Mouse (Mus musculus): ENCODE results near the gene Sort1.

The Sort1 gene

DNA sequence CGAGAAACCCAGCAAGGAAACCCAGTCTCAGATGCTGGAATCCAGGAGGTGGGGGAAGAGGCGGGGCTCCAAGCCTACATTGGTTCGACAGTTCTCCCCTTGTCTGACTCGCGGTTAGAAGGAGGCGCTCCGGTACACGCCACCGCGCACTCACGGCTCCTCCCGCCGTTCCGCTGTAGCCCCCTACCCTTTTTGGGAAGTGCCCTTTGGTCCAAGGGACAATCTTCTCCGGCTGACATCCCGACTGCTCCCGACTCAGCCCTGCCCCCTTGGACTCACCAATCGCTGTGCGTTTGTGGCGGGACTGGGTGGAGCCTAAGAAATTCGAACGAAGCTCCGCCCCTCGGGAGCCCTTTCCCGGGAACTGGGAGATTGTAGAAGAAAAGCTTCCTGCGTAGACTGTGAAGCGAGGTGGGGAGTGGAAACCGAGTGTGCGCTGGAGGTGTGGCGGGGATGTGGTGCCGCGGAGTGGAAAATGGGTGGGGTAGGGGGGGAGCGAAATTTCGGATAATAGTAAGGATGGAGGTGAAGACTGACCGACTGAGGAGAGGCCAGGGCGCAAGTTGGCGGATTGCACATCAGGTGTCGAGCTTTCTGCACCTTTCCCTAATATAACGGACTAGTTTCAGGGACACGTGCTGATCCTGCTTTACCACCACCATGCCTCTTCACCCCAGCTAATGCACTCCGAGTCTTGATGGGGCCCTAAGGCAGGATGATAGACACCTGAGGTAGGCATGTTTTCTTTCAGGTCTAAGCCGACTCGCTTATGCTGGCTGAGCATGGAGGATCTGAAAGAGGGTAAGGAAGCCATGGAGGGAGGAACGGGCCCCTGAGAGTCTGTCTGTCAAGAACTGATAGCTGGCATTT is 99.8 kb downstream of the Sort1 start, which contains the start of gene Psrc1:
Gene Psrc1 (plus strand): TSS at position 355 of the 870 bp plus-strand sequence.
- peak; percentile 92 for DNase-seq (ENCODE audit: low read depth, low spot score)

DNA sequence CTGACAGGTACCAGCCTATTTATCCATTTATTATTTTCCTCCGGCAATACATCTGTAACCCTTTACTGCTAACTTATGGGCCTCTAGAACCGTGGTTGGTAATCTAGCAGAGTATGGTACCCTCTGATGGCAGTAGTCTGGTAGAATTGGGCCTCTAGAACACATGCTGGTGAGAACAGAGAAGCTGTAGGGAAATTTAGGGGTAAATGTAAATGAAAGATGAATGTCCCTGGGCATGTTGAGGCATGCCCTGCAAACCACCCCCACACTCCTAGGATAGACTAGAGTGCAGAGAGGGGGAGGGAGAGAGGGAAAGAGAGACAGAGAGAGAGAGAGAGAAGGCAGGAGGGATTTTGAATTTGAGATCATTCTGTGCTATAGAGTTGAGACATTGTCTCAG is 100.5 kb downstream of the Sort1 start:
- DNase-seq (ENCODE audit: low read depth, low spot score), result peak; percentile 26

DNA sequence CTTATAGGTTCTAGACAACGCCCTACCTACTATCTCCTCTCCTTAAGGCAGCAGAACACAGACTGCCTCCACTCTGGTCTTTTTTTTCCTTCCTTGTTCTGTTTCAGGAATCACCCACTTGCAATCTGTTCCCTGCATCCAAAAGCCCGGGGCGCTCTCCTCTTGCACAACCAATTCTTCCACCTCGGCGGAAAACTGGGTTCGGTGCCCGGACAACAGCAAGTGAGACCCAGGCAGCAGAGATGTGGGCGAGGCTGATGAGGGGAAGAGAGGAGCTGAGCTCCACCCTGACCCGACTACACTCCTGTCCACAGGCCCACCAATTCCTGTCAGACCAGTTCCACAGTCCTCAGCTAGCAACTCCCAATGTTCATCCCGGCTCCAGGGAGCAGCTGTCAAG is 102.3 kb downstream of the Sort1 start:
- DNase-seq (ENCODE audit: low read depth, low spot score), result no peak

DNA sequence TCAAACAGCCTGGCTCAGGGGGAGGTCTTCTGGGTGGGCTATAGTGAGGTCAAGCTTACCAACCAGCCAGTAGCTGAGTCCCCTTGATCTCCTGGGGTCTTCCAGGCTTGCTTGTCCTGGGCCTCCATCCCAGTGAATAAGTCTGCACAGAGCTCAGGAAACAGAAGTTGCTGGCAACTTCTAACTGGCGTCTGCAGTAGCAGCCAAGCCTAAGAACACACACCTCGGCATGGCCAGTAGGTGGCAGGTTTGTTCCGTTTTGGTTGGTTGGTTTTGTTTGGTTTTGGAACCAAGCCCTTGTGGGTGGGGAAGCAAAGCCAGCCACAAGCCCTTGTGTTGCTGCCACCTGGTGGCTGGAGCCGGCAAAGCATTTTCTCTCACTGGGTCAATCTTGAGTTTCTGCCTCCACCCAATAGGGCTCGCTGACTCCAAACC is 105.2 kb downstream of the Sort1 start:
- peak; percentile 99 for DNase-seq (ENCODE audit: low read depth, low spot score)

DNA sequence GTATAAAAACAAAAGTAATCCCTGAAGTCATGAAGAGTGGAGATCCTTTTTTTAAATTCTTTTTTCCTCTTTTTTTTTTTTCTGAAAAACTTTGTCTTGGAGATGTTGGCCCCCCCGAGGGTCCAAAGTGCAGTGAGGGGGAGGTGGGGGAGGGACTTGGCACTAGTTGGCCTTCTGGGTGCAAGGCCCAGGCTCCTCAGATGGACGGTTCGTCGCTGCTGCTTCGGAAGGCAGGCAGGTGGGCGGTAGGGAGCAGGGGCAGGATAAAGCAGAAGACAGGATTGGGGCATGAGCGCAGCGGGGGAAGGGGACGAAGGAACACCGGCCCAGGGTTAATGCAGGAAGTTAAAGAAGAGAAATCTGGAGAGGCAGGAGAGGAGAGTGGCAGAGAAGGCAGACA is 108.4 kb downstream of the Sort1 start:
- no peak for DNase-seq (ENCODE audit: low read depth, low spot score)

DNA sequence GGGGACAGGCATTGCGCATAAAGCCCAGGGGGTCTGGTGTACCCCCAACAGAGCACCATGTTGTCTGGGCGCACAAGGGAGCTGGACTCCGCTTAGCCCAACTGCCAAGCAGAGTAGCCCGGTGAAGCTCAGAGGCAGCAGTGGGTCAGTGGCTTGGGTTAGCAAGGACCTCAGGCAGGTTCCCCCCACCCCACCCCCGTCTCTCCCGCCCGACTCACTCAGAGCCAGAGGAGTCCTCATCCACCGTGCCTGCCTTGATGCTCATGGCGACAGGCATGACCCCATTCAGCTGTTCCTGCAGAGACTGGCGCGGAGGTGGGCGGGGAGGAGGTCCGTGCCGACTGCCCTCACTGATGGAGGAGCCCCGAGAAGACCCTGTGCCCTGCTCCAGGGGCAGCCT is 108.9 kb downstream of the Sort1 start:
- no peak for DNase-seq (ENCODE audit: low read depth, low spot score)

DNA sequence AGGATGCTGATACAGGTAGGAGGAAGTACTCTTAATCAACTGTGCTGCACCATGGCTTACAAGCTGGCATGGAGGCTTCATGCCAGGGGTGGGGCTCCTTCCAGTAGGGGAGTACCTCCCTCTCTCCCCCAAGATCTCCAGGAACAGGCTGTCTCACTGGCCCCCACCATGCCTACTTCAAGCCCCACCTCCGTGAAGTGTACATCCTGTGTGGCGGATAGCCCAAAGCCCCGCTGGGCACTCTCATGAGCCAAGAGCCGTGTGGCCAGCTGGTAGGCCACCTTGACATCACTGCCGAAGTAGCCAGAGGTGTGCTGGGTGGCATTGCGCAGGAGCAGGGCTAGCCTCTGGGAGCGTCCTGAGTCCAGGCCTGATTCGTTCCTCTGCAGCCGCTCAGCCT is 114.4 kb downstream of the Sort1 start:
- DNase-seq (ENCODE audit: low read depth, low spot score), result no peak

DNA sequence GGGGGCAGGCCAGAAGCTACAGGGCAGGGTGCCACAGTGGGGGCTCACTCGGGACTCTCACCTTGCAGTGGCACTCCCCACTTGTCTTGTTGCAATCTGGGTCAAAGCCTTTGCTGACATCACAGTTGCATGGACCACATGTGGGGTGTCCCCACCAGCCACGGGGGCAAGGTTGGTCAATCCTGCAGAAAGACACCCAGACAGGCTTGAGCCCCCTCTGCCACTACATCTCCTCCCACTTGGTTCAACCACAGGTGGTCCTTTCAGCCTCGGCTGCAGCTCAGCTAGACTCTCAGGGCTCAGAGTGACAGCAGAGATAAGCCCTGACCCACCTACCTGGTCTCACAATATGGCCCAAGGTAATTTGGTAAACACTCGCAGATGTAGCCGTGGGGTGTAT is 116.6 kb downstream of the Sort1 start:
- no peak for DNase-seq (ENCODE audit: low read depth, low spot score)

DNA sequence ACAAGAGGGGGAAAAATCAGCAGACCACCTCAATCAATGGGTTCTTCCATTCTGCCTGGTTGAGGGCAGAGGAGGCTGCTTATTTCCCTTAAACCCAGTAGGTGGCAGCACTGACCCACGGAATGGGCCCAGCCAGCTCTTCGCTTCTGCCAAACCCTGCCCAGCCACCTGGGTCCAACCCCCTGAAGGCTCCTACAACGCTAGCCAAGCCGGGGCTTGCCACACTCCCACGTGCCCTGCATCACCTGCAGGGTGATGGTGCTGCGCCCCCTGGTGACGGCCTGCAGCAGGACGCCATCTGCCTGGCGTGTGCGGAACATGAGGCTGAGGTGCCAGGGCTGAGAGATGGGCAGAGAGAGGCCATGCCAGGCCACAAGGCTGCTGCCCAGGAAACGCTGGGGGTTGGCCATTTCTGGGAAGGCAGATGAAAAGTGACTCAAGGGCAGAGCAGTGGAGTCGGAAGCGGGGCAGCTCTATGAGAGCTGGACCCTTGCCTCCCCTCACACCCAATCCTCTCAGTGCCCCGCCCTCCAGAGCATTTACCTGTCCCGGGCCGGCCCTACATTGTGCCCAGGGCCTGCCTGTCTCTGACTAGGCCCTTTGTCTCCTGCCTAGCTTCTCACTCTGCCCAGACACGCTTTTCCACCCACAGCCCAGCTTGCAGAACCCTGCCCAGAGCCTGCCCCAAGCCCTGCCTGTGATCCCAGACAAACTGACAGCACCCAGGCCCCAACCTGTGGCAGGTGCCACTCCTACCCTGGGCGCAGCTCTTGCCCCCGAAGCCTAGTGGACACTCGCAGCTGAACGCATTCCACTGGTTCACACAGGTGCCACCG is 118.0 kb downstream of the Sort1 start:
- DNase-seq (ENCODE audit: low read depth, low spot score), result peak; percentile 94

DNA sequence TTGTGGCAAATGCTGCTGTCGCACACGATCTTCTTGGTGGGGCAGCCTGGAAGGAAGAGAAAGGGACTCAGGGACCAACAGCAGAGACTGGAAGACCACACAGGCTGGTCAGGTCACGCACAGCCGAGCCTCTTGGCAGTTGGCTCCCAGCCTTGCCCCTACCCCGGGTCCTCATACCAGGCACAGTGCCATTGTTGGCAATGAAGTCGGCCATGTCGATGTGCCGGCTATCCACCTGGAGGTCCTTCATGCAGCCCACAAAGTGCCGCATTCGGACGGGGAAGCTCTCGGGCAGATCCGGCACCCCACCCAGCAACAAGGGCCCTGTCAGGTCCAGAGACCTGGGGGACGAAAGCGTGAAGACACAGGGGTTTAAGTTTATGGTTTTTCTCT is 118.6 kb downstream of the Sort1 start:
- DNase-seq (ENCODE audit: low read depth, low spot score), result no peak

DNA sequence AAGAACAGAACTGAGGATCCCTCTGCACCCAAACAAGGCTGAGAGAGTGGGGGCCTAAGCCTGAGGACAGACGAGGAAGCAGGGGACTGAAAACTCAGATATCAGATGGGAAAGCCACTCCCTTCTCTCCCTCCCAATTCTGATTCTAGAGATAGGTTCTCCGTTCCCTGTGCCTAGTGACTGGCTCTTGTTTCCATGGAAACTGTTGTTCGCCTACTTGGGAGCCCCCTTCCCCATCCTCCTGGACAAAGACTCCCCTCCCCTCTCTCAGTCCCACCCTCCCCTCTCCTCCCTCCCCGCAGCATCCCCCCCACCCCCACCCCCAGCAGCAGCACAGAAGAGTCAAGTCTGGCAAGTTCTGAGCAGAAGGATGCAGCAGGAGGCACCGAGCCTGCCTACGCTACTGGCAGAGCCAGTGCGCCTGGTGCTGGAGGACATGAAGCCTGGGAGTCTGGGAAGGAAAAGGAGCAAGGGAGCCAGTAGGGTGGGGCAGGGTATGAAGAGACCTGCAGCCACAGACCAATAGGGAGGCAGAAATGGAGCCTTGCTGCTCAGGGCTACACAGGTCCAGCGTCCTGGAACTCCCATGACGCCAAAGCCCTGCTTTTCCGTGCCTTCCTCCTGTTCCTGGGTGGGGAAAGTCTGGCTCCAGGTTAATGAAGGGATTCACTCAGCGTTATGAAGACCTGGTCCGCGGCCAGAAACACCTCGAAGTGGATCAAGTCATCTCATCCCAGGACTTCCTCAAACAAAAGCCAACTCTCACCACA is 121.8 kb downstream of the Sort1 start:
- no peak for DNase-seq (ENCODE audit: low read depth, low spot score)

DNA sequence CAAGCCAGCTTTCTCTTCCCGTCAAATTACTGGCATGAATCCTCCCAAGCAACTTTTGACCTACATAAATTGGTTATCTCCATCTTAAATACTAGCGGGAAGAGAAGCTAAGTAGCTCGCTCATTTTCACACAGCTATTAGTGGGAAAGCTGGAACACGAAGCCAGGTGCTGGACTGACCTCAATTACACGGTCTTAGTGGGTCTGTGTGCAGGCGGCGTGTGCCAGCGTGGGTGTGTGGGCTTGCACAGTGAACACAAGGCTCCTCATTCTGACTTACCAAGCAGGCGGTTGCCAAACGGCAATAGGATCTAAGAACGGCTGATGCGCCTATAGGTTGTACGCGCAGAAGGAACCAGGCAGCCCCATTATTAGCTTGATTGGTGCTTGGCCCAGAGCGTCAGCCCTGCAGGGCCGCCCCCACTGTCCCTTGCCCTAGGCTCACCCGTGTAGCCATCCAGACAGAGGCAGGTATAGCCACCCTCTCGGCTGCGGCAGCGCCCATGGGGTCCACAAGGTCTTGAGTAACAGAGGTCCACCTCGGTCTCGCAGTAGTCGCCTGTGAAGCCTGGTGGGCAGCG is 122.5 kb downstream of the Sort1 start:
- DNase-seq (ENCODE audit: low read depth, low spot score), result no peak

DNA sequence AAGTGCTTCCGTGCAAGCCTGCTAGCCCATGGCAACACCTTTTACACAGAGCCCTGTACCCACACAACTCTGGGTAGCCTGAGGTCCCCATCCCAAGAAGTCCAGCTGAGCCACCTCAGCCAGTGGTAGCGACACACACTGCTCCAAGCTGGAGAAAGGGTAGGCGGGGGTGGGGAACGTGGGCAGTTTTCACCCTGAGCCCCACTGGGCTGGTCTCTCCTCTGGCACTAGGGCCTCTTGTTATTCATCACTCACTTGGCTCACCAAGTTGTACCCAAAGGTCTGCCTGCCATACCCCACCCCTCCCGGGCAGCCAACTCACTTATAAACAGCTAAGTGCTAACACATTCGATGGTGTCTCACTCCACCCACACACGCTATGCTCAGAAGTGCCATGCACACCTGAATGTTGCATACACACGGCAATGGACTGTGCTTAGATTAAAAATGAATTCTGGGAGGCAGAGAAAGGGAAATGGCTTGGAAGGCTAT is 124.7 kb downstream of the Sort1 start:
- no peak for DNase-seq (ENCODE audit: low read depth, low spot score)

DNA sequence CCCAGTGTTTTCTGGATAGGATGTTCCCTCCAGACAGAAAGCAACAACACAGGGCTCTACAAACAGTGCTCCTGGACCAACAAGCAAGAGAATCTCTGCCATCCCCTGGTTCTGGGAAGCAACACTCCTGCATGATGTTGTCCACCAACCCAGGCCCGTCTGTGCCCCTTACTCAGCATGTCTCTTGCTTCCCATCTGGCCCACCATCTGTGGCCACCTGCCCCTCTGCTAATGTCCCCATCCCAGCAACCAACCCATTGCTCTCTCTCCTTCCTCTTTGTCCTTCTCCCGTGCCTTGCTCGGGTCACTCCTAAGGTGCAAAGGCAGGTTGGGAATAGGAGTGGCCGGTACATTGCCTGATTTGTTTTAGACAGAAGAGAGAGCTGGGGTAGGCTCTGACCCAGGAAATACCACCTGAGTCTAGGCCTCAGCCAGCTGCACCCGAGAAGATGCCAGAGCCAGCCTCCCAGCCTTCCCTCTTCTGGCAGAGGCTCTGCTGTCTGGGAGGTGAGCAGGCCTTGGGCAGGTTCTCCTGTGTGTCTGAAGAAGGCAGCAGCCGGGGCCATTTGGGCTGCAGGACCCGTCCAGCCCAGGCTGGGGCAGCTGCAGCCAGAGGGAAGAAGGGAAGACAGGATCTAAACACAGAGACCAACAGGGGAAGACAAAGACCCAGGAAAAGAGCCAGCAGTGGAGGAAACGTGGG is 125.9 kb downstream of the Sort1 start:
- DNase-seq (ENCODE audit: low read depth, low spot score), result no peak

DNA sequence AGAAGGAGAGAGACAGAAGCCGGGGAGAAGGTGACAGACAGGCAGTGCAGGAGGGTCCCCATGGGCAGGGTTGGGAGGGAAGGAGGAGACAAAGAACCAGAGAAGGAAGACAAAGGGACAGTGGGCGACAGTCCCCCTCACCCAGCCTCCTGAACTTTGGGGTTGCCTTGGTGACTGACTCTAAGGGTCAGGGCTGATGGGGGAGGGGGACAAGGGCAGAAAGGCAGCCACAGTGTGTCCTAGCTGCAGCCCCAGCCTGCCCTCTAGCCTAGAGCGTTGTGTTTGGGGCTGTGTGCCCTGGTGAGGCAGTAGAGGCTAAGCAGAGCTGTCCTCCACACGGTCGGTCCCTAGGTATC is 126.5 kb downstream of the Sort1 start:
- DNase-seq (ENCODE audit: low read depth, low spot score), result no peak
